Mouse (Mus musculus) midbrain, embryonic 16.5 days (tissue): ENCODE results near the gene Rheb. TPM values are rescaled to one million over a fixed set of nuclear protein-coding genes. Genes with fewer than 3 reads are reported as not detected.
A peak's percentile ranks its signal among the peaks of the same experiment; 100 is the strongest.
"Not testable (repeated sequence)": the region's sequence is repeated elsewhere in the genome, so short reads cannot be mapped to it uniquely, and the experiment has no call there.

Experiments used
- ATAC-seq: fragments of 200-750 bp; cut with Nextera tagmentation; 2 replicates; pipeline ENCODE4 v1.8.0; 2017; ENCODE audit warnings: moderate TSS enrichment
- H3K27ac ChIP-seq: fragments of 300-500 bp; sonication (generic); 2 replicates; pipeline ENCODE4 v1.5.1; 2014; ENCODE audit warnings: mild to moderate bottlenecking, low read length, mixed read lengths
- H3K27me3 ChIP-seq: fragments of 300-500 bp; sonication (generic); 2 replicates; pipeline ENCODE4 v1.6.1; 2014; ENCODE audit warnings: low read depth, low read length, mixed read lengths; ENCODE audit not compliant: control insufficient read depth, insufficient read depth
- H3K36me3 ChIP-seq: fragments of 300-500 bp; sonication (generic); 2 replicates; pipeline ENCODE4 v1.6.1; 2014; ENCODE audit warnings: mild to moderate bottlenecking, low read length, moderate library complexity, mixed read lengths; ENCODE audit not compliant: control insufficient read depth, insufficient read depth
- H3K4me1 ChIP-seq: fragments of 300-500 bp; sonication (generic); 2 replicates; pipeline ENCODE4 v1.6.1; 2014; ENCODE audit warnings: mild to moderate bottlenecking, low read length, mixed read lengths; ENCODE audit not compliant: control insufficient read depth, insufficient read depth
- H3K4me2 ChIP-seq: fragments of 300-500 bp; sonication (generic); 2 replicates; pipeline ENCODE4 v1.6.1; 2014; ENCODE audit warnings: mild to moderate bottlenecking, low read length, mixed read lengths
- H3K4me3 ChIP-seq: fragments of 300-500 bp; sonication (generic); 2 replicates; pipeline ENCODE4 v1.5.1; 2014; ENCODE audit warnings: low read depth, mild to moderate bottlenecking, low read length, moderate library complexity, mixed read lengths
- H3K9ac ChIP-seq: fragments of 300-500 bp; sonication (generic); 2 replicates; pipeline ENCODE4 v1.6.1; 2014; ENCODE audit warnings: low read depth, low read length, mixed read lengths
- H3K9me3 ChIP-seq: fragments of 300-500 bp; sonication (generic); replicated peaks from 2 replicates; pipeline ENCODE4 v1.6.1; 2014; ENCODE audit warnings: mild to moderate bottlenecking, low read length, mixed read lengths; ENCODE audit not compliant: control insufficient read depth, poor library complexity, severe bottlenecking
- WGBS: fragments of 180-500 bp; shearing (Covaris S2); extraction: QIAGEN DNeasy Blood & Tissue Kit; methylation state at CpG from one replicate; pipeline ENCODE4 v1.1.7; 2014; 5-methylcytosine and 5-hydroxymethylcytosine counted together
- polyA plus RNA-seq: library from polyadenylated mRNA; unstranded; fragments of >200 nt; fragmentation: Nextera tagmentation; extraction: Ambion mirVana; gene quantifications from 2 replicates; pipeline ENCODE4 v1.2.1, GENCODE M21; 2015

Gene Rheb
- polyA plus RNA-seq, 1 experiment from 2014 or later = 255 TPM

DNA sequence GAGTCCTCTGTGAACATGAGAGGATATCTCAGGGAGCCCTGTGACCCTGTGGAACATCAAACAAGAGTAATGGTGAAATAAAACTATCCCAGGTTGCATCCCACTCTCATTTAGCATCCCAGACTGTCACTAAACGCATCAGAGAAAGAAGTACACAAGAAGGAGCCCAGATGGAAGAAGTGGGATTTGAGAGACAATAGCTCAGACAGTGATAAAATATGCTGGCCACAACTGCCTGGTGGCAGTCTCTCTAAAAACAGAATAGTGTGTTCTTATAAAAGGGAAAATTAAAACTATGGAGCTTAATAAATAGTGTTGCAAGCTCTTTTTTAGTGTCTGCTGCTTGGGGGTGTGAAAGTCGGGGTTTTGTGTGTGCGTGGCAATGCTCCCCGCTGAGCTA, 59.5 kb downstream of the Rheb start:
- Histone ChIP-seq H3K4me1 (peaks cover 7% of the 10 kb centered on the region), H3K4me2 (no peak overlapping the region), H3K4me3 (no peak overlapping the region), H3K36me3 (no peaks in the 10 kb centered on the region), H3K27ac (no peak overlapping the region), H3K9me3 (no peaks in the 10 kb centered on the region), H3K9ac (no peak overlapping the region), H3K27me3 (no peaks in the 10 kb centered on the region)
- 82% methylated on average over 4 of the region's 4 CpGs for WGBS
- ATAC-seq = no peak

DNA sequence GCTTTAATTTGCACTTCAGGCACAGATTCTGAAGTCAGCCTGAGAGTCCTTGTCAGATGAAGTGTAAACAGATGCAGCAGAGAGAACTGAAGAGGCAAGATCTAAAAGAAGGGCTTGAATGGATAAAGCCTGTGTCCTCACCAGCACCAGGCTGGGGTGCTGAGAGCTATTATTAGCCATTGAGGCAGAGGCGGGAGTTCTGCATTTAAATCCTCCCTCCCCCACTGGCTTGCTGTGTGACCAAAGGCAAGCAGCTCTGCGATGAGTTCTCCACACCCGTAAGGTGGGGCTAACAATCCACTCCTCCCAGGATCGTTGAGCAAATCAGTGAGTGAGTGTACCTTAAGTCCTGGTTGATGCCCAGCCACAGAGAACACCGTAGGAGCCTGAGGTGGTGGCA, 61.4 kb downstream of the Rheb start:
- H3K27ac ChIP-seq = no peak overlapping the region
- no peak overlapping the region for H3K9ac ChIP-seq
- peaks cover 7% of the 10 kb centered on the region for H3K4me1 ChIP-seq
- WGBS = 15% methylated on average over 5 of the region's 5 CpGs
- H3K9me3 ChIP-seq = no peaks in the 10 kb centered on the region
- no peak overlapping the region for H3K4me2 ChIP-seq
- no peaks in the 10 kb centered on the region for H3K36me3 ChIP-seq
- ATAC-seq = no peak
- no peaks in the 10 kb centered on the region for H3K27me3 ChIP-seq
- H3K4me3 ChIP-seq = no peak overlapping the region

DNA sequence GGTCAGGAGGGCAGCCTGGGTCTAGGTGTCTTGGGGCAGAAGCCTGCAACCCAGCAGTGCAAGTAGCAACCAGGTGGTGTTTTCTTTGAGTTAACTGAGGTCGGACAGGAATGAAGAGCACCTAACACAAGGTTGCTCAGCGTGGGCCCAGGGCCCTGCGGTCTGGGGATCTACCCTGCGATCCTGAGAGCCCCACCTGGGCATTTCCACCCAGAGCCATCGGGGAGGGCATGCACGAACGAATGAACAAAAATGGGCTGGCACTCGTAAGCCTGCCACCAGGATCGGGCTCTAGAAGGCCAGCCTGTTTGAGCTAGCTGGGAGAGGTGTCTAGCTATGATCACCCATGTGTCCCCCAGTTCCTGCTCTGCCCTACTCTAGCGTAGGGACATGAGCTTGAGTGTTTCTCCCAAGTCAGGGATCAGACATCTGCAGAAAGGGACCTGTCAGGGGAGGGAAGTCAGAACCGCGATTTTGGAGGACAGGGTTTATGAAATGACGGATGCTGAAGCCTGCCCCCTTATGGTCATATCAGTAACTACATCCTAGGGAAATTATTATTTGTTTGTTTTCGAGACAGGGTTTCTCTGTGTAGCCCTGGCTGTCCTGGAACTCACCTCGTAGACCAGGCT, 62.4 kb downstream of the Rheb start:
- no peak overlapping the region for H3K9ac ChIP-seq
- no peak overlapping the region for H3K4me2 ChIP-seq
- no peaks in the 10 kb centered on the region for H3K36me3 ChIP-seq
- peaks cover 7% of the 10 kb centered on the region for H3K4me1 ChIP-seq
- no peaks in the 10 kb centered on the region for H3K9me3 ChIP-seq
- WGBS = 48% methylated on average over 15 of the region's 15 CpGs
- H3K27me3 ChIP-seq = no peaks in the 10 kb centered on the region
- no peak for ATAC-seq
- no peak overlapping the region for H3K4me3 ChIP-seq
- H3K27ac ChIP-seq = no peak overlapping the region

DNA sequence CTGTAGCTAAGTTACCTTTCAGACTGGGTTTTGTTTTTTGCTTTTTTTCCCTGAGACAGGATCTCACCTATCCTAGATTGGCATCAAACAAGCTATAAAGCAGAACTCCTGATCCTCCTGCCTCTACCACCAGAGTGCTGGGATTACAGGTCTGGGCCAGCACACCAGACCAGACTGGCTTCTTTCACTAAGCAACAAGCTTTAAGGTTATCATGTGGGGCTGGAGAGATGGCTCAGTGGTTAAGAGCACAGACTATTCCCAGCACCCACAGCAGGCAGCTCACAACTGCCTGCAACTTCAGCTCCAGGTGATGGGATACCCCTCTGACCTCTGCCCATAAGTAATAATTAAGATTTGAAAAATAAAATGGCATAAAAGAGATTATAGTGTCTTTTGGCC, 63.1 kb downstream of the Rheb start:
- no peak overlapping the region for H3K27ac ChIP-seq
- H3K27me3 ChIP-seq = no peaks in the 10 kb centered on the region
- H3K4me1 ChIP-seq = peaks cover 7% of the 10 kb centered on the region
- no peak overlapping the region for H3K4me3 ChIP-seq
- H3K9ac ChIP-seq = no peak overlapping the region
- no peak overlapping the region for H3K4me2 ChIP-seq
- no peaks in the 10 kb centered on the region for H3K9me3 ChIP-seq
- ATAC-seq = no peak
- H3K36me3 ChIP-seq = no peaks in the 10 kb centered on the region

DNA sequence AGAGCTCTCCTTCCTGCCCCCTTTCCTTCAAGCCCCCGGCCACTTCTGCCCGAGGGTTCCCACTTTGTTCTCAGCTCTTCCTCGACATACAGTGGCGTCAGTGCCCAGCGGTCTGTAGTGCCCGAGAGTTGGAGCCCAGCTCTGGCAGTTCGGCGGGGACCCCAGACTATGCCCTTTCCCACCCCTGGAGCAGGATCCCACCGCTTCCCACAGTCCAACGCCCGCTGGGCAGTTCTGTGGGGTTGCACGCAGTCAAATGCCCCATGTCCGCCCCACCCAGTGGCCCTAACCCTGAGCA, 63.6 kb downstream of the Rheb start:
- WGBS = 32% methylated on average over 13 of the region's 13 CpGs
- no peaks in the 10 kb centered on the region for H3K27me3 ChIP-seq

DNA sequence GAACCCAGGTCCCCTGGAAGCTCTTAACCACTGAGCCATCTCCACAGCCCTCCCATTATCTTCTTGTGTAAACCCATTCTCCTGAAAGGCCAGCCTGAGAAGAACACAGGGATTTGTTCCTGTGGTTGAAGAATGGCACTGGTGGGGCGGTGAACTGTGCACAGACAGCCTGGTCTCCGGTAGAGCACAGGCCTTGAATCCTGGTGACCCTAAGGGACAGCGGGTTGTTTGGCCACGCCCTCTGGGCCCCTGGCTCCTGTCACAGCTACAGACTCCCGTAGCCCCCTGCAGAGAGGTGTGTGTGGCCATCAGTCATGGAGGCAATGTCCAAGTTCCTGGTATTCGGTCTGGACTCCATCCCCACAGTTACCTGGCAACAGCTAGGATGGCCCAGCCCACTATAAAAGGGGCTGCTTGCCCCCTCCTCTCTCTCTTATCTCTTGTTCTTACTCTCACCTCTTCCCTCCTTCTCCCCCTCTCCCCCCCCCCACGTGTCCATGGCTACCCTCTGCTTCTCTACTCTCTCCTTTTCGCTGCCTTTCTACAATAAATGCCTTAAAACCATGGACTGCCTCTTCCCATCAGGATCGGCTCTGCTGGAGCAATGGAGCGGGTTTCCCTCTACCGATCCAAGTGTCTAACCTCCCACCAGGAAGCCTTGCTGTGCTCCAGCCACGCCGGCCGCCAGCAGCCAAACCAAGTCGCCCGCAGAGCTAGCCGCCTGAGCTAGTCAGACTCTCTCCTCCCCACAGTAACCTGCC, 64.2 kb downstream of the Rheb start:
- Histone ChIP-seq H3K27ac (no peak overlapping the region), H3K4me2 (peak overlapping the region; percentile 44), H3K4me1 (peaks cover 7% of the 10 kb centered on the region), H3K9me3 (no peaks in the 10 kb centered on the region), H3K9ac (peak overlapping the region; percentile 22; the same call in 1 of the 2 replicates), H3K27me3 (no peaks in the 10 kb centered on the region), H3K4me3 (0 out of 2 replicates have a peak overlapping the region, but pooled peaks have one; percentile 9), H3K36me3 (no peaks in the 10 kb centered on the region)
- WGBS = 10% methylated on average over 17 of the region's 17 CpGs
- ATAC-seq = peak; percentile 51

More for the DNA sequence above, 63.6 kb downstream of the Rheb start:
- 0 out of 2 replicates have a peak overlapping the region, but pooled peaks have one; percentile 9 for H3K4me3 ChIP-seq
- H3K27ac ChIP-seq = no peak overlapping the region
- H3K4me2 ChIP-seq = peak overlapping the region; percentile 44
- H3K9ac ChIP-seq = peak overlapping the region; percentile 22; the same call in 1 of the 2 replicates
- H3K4me1 ChIP-seq = peaks cover 7% of the 10 kb centered on the region
- no peak; the same call in 1 of the 2 replicates for ATAC-seq
- H3K36me3 ChIP-seq = no peaks in the 10 kb centered on the region
- no peaks in the 10 kb centered on the region for H3K9me3 ChIP-seq

DNA sequence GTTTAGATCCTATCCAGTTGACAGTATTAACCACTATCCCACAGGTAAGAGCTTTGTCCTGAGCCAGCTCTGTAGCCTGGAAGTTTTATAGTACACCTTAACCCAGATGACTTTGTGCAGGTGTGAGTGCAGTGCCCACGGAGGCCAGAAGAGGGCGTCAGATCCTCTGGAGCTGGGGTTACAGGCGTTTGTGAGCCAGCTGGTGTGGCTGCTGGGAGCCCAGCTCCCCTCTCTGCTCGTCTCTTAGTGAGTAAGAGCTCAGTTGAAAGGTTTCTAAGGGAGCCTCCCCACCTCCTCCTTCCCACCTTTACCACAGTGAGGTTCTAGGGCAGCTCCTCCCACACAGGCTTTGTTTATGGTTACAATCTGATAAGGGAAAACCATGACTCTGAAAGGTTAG, 65.7 kb downstream of the Rheb start:
- Histone ChIP-seq H3K9ac (no peak overlapping the region), H3K4me3 (no peak overlapping the region), H3K27ac (no peak overlapping the region), H3K4me1 (peaks cover 7% of the 10 kb centered on the region), H3K27me3 (no peaks in the 10 kb centered on the region), H3K9me3 (no peaks in the 10 kb centered on the region), H3K4me2 (no peak overlapping the region), H3K36me3 (no peaks in the 10 kb centered on the region)
- 76% methylated on average over 4 of the region's 4 CpGs for WGBS
- no peak for ATAC-seq

DNA sequence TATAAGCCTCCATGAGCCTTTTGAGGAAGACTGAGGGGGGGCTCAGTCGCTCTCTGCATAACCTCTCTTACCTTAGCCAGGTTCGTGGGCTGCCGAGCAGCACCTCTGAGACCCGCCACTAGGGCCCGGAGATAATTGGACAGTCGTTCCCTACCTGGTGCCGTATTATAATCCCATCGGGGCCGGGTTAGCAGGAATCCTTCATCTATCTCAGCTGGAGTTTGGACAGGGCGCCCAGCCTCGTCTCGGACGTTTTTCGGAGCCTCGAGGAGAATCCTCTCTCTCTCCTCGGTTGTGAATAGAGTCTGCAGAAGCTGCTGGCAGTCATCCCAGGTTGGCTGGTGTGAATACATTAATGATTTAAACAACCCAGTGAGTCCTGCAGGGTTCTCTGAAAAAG, 67.9 kb downstream of the Rheb start:
- 76% methylated on average over 16 of the region's 16 CpGs for WGBS
- H3K27ac ChIP-seq, H3K4me1 ChIP-seq, H3K4me2 ChIP-seq, H3K36me3 ChIP-seq, H3K27me3 ChIP-seq, H3K9me3 ChIP-seq, H3K9ac ChIP-seq, ATAC-seq, H3K4me3 ChIP-seq: not testable (repeated sequence)

DNA sequence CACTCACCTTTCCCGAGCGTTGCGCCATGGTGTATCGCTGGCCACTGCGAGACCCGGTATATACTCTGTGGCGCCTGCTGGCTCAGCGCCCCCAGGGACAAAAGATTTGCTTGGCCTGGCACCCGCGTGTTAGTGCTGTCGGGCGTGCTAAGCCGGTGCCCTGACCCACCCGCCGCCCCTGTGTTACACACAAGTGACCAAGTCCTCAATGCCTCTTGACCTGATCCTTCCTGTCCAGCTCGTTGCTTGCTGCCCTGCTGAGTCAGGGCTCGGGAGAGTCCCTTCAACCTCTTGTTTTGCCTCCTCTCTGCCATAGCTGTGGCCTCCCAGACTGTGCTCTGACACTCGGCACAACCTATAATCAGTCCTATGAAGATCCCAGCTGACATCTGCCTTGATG, 84.6 kb downstream of the Rheb start, which contains the start of gene Crygn:
TSS of gene Crygn (minus strand) at position 193 of the 400 bp plus-strand sequence.
- Histone ChIP-seq H3K27me3 (no peaks in the 10 kb centered on the region), H3K27ac (no peak within 1 kb of the TSS), H3K4me3 (no peak within 1 kb of the TSS), H3K4me1 (no peaks in the 10 kb centered on the region), H3K36me3 (no peaks in the 10 kb centered on the region), H3K9ac (no peak within 1 kb of the TSS), H3K9me3 (no peaks in the 10 kb centered on the region), H3K4me2 (no peak within 1 kb of the TSS)
- 27% methylated on average over 18 of the region's 18 CpGs for WGBS
- ATAC-seq = no peak
